Mouse (Mus musculus): Measurements from ENCODE around the gene Unc79.

Unc79 gene

GRCm38 (mm10) chr12:103042711-103043110, 94.1 kb downstream of the Unc79 start:
- DNase-seq = peak; percentile 83

- DNase-seq = peak; percentile 51
Measured at GRCm38 (mm10) chr12:103044422-103044821, 95.8 kb downstream of the Unc79 start.

DNA sequence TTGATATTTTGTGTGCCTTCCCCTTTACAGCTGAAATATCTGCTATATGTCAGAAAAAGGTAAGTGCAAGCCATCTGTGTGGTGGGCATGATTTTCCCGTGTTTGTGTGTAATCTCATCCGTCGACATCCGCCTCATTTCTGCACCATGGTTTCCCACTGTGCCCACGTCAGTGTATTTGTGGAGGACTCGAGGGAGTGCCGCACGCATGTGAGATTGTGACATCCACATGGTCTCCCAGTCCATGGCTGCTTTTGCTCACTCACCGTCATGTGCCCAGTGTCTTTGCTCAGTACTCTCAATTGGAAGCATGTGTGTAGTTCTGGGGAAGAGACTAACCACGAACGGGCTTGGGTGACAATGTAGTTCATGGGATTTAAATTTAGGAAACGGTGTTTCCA, 101.2 kb downstream of the Unc79 start:
- peak; percentile 54 for DNase-seq

DNA sequence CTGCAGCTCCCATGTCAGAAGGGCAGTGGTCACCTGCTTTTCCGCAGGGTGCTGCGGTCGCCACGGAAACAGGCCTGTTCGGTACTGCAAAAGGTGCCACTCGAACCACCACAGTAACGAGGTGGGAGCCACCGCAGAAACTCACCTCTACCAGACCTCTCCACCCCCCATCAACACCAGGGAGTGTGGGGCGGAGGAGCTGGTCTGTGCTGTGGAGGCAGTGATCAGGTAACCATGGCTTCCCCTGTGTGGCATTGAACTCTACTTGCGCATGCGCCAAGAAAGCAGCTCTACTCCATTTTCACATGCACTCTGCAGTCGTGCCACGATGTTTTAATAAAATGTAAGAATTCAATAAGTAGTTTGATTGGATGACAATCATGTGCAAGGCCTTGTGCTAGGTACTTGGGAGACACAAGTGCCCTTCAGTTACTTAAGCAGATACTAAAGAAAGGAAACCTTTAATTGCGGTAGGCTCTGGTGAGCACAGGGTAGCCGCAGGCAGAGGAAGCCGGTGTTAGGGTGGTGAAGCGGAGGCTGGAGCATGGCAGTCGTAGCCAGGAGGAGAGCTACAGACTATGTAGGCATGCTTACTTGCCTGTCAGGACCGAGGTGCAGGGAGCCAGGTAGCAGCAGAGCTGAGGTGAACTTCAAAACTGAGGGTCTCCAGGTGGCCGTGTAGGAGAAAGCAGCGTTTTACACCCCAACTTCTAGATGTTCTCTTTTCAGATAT, 110.8 kb downstream of the Unc79 start:
- peak; percentile 80 for DNase-seq

- no peak for DNase-seq
Measured at GRCm38 (mm10) chr12:103060791-103061190, 112.1 kb downstream of the Unc79 start.

DNA sequence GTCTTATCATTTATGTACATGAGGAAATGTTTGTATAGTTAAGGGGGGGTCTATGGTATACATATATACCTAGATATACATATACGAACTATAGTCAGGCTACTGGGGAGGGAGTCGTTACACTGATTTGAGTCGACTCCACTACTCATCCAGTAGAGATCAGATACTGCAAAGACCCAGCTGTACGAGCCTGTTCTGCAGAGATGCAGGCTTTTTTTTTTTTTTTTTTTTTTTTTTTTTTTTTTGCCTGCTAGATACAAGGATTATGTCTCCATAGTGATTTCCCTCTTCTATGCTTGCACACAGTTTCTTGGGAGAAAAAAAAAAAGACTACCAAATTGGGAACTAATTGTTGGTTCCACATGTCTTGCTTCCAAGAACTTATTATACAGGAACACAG, 113.5 kb downstream of the Unc79 start:
- DNase-seq = peak; percentile 14

DNA sequence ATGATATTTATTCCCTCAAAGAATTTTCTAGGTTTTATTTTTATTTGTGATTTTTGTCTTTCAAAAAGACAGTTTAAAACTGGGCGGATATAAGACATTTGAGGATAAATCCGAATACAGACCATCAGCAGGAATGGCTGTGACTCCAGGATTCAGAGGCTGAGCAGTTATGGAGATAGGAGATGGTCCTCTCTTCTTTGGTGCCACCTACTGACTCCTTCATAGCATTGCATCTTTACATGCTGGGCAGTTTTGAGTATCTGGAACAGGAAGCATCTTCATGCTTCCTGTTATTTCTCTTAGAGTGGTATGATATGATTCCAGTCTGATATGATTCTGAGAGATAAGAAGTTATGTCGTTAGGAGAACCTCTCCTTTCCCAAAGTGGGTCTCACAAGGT, 116.3 kb downstream of the Unc79 start:
- peak; percentile 57 for DNase-seq

DNA sequence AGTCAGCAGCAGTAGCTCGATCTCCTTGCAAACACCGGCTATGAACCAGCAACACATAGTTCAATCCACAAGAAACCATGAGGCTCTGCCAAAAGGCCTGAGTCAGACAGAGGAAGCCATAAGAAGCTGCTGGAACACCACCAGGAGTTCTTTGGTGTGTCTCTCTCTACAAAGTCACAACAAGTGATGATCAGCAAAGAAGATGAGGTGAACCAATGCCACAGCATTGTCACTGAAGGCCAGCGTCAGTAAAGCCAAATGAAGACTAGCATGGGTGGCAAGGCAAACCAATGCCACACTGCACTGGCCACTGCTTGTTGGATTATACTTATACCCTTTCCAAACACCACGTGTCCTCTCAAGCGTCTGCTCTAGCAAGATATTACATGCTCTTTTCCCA, 119.5 kb downstream of the Unc79 start:
- DNase-seq = peak; percentile 56

GRCm38 (mm10) chr12:103069565-103069964, 120.9 kb downstream of the Unc79 start:
- DNase-seq = peak; percentile 7

- peak; percentile 79 for DNase-seq
Measured at GRCm38 (mm10) chr12:103073953-103074352, 125.3 kb downstream of the Unc79 start.

DNA sequence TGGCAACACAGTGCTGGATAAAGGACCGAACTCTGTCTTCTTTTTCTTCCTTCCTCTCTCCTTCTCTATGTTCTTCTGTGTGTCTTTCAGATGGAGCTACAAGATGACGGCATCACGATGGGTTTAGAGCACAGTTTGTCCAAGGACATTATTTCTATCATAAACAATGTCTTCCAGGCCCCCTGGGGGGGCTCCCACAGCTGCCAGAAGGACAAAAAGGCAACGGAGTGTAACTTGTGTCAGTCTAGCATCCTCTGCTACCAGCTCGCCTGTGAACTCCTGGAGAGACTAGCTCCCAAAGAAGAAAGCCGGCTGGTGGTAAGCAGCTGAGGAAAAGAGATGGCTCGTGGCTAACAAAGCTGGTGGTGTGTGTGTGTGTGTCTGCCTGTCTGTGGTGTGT, 130.1 kb downstream of the Unc79 start:
- peak; percentile 80 for DNase-seq

- DNase-seq = no peak
Measured at GRCm38 (mm10) chr12:103080055-103080454, 131.4 kb downstream of the Unc79 start.

DNA sequence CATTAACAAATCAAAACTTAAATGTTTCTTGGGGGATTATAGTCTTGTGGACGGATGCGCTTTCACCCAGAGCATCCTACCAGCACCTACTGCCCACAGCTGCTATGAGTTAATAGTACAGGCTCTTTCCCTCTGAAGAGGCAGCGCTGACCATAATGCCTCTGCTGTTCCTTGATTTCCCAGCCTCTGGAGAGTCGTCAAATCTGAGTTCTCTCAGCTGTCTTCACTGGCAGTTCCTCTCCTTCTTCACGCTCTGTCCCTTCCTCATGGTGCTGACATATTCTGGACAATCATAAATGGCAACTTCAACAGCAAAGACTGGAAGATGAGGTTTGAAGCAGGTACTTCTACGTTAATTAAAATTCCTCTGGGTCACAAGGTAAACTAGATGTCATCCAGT, 143.2 kb downstream of the Unc79 start:
- DNase-seq = peak; percentile 14

DNA sequence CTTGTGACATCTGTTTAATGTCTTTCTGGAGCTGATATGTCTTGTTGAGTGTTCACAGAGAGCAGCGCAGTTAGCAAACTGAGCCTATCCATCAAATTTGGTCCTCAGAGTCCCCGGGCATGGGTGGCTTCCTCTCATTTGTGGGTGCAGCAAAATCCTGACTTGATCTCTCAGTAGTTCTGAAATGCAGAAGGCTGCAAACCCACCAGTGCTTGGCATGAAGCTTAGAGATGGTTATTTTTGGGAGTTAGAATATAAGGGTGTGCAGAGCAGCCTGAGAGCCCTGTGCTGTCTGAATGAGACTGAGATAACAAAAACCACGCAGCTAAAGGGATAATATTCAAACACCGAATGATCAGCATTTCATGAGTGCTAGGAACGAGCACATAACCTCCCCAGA, 146.5 kb downstream of the Unc79 start:
- peak; percentile 66 for DNase-seq

DNA sequence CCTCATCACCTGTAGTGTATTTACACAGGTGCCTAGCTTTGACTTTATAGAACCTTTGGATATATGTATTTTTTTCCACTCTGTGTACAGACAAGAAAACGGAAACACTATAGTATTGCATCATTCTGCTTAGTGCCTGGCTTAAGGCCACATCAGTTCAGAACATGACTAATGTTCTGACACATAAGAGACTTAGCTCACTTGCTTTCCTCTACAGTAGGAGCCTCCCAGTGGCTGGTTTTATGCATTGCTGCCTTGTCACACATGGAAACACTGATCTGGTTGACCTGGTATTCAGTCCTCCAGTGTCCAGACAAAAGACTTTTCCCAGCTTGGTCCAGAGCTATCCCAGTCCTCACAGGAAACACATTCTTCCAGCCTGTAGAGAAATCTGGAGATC, 150.5 kb downstream of the Unc79 start:
- DNase-seq = peak; percentile 75

GRCm38 (mm10) chr12:103100088-103100487, 151.4 kb downstream of the Unc79 start:
- peak; percentile 43 for DNase-seq

DNA sequence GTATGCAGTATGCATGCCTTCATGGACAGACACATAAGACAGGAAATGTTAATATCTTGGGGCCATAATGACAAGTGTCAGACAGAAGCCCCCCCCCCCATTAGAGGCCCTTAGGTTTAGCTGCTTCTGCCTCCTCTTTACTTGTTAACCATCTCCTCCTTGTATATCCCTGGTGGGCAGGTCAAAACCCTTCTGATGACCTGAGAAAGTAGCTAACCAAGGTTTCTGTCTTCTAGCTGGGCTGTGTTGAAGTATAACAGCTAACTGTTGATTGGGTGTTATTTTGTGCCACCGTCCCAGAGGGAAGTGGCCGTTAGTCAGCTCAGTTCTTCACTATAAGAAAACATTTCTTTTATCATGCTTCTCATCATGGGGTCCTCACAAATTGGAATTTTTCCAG, 154.4 kb downstream of the Unc79 start:
- peak; percentile 72 for DNase-seq

DNA sequence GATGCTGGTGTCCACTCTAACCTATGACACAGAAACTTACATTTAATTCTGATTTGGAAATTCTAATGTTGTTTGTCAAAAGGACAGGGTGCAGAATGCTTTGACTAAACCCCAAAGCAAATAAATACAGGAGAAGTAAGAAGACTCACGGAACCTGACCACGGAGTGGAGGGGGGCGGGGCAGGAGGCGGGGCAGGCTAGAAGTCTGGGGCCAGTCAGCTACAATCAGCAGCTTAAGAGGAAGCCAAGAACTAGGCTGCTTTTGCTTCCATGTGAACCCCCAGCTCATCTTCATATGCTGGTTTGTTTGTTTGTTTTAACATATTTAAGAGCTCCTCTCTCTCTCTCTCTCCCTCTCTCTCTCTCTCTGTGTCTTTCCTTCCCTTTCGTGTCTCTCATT, 154.9 kb downstream of the Unc79 start:
- peak; percentile 81 for DNase-seq

- no peak for DNase-seq
Measured at GRCm38 (mm10) chr12:103109301-103109700, 160.6 kb downstream of the Unc79 start.

DNA sequence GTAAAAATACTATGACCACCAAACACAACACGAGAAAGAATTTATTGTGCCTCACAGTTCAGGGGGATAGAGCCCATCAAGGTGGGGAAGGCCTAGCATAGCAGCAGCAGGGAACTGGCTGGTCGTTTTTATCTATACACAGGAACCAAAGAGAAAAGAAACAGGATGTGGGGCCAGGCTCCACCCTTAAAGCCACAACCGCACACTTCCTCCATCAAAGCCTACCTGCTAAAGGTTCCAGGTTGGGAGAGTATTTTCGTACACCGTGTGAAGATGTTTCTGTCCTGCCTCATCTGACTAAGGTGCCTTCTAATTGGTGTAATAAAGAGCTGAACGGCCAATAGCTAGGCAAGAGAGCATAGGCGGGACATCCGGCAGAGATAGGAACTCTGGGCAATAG, 168.0 kb downstream of the Unc79 start:
- no peak for DNase-seq

DNA sequence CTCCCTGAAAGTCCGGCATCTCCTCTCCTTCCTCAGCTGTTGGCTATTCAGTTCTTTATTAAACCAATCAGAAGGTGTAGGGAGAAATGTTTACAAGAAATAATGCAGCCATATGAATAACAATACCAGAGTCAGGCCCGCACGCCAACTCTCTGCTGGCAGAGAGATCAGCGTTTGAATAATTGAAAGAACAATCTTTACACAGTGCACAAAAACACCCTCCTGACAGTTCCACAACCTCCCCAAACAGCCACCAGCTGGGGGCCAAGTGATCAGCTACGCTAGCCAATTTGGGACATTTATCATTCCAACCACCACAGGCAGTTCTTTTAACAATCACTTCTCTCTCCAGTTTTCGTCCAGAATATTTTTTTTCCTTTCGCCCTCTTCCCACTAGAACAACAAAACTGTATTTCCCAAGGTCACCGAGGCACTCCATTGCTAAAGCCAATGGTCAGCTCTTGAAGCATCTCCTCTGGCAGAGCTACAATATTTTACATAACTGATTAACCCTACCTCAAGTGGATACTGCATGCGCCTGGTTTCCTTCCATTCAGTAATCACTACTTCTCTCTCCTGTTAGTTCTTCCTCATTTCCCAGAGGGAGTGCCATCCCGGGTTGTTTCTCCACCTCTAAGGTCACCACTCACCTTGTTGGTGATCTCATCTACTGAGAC, 169.0 kb downstream of the Unc79 start:
- DNase-seq = no peak

DNA sequence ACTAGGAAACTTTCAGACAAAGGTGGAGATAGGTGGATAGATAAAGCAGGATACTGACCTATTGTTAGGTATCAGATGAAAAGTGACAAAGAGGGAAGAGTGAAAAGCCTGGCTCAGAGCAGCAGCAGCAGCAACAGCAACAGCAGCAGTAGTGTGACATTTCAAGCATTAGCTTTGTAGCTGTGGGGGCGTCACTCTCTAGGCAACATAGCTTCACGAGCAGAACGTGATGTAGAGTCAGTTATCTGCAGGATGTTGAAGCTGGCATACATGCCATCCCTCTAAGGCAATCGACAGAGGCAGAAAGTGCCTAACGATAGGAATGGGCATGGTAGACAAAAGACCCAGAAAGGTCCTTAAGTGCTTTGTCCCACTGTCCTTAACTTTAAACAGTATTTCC, 173.3 kb downstream of the Unc79 start:
- DNase-seq = no peak

- no peak for DNase-seq
Measured at GRCm38 (mm10) chr12:103123861-103124260, 175.2 kb downstream of the Unc79 start.

DNA sequence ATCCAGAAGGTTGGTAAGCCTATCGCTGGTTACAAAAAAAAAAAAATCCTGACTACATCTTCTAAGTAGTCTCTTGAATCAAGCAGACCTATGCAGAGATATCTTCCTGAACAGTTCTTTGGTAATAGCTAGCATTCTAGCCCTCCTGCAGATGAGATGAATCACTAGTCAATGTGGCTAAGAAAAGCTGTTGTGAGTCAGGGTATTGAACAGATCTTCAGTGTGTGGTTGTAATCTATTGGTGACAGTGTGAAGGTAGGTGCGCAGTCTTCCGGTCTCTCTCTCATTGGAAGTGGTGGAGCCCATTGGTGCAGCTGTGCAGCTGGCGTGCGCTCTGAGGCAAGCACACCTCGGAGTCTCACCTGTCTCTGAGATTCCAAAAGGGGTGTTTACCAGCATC, 180.3 kb downstream of the Unc79 start:
- peak; percentile 1 for DNase-seq

Measured in heart, adult 11 months (tissue).